Mouse (Mus musculus) heart, adult 2 months (tissue): ENCODE data around the gene Mlana. TPM values are rescaled to one million over a fixed set of nuclear protein-coding genes. Genes with fewer than 3 reads are reported as not detected.

Experiments used
- DNase-seq, 2 experiments: peaks; one replicate each; pipeline ENCODE4 v3.0.0; 2021
- H3K27ac ChIP-seq: fragments of 200-600 bp; 2 replicates; pipeline ENCODE4 v1.8.1; 2022
- H3K27me3 ChIP-seq: fragments of 200-500 bp; 2 replicates; pipeline ENCODE4 v1.6.1; 2012; ENCODE audit warnings: mild to moderate bottlenecking, low read length, inconsistent platforms, mixed read lengths; ENCODE audit not compliant: control insufficient read depth, insufficient read depth
- H3K36me3 ChIP-seq: fragments of 200-500 bp; 2 replicates; pipeline ENCODE4 v1.6.1; 2012; ENCODE audit warnings: low read length, inconsistent platforms; ENCODE audit not compliant: control insufficient read depth, insufficient read depth
- H3K4me1 ChIP-seq: fragments of 200-500 bp; 2 replicates; pipeline ENCODE4 v1.6.1; 2011; ENCODE audit warnings: low read length; ENCODE audit not compliant: control insufficient read depth, insufficient read depth
- H3K4me3 ChIP-seq: fragments of 200-600 bp; 2 replicates; pipeline ENCODE4 v1.8.1; 2022
- H3K79me2 ChIP-seq: fragments of 200-500 bp; replicated peaks from 2 replicates; pipeline ENCODE4 v1.6.1; 2012; ENCODE audit warnings: mild to moderate bottlenecking, inconsistent platforms, low read length, moderate library complexity, mixed read lengths; ENCODE audit not compliant: control insufficient read depth, insufficient read depth
- H3K9ac ChIP-seq: fragments of 200-500 bp; 2 replicates; pipeline ENCODE4 v1.6.1; 2012; ENCODE audit warnings: low read depth, mild to moderate bottlenecking, control low read depth, inconsistent platforms, low read length, mixed read lengths
- CTCF ChIP-seq: fragments of 200-600 bp; IDR thresholded peaks from 2 replicates; pipeline ENCODE4 v1.8.1; 2022; ENCODE audit warnings: antibody characterized with exemption, mild to moderate bottlenecking, moderate library complexity
- EP300 ChIP-seq: fragments of 200-500 bp; IDR thresholded peaks from 2 replicates; pipeline ENCODE4 v1.6.1; 2011; ENCODE audit warnings: low read depth, low read length, control low read depth; ENCODE audit not compliant: insufficient read depth
- POLR2A ChIP-seq: fragments of 200-500 bp; IDR thresholded peaks from 2 replicates; pipeline ENCODE4 v1.6.1; 2011; ENCODE audit warnings: mild to moderate bottlenecking, low read depth, low read length, control low read depth; ENCODE audit not compliant: insufficient read depth
- WGBS: fragments of 180-500 bp; shearing (Covaris S2); methylation state at CpG from one replicate; pipeline ENCODE4 v1.1.7; 2018; 5-methylcytosine and 5-hydroxymethylcytosine counted together
- intact Hi-C: fragments of 180-260 bp; cut with DNase I; formaldehyde crosslinking; loops from one replicate; pipeline ENCODE4 v1.15.1; 2025
- polyA plus RNA-seq: library from polyadenylated mRNA; depleted of rRNA; stranded (reverse); fragments of >200 nt; gene quantifications from 2 replicates; pipeline ENCODE4 v1.2.3, GENCODE M21; 2012
- total RNA-seq, 2 experiments: library from RNA; stranded (reverse); gene quantifications; 2 replicates each; pipeline ENCODE4 v1.2.3; 2021

The Mlana gene
- total and polyA plus RNA-seq, 3 experiments: 0.59 to 4.2 (median 1.4) TPM

- no peak overlapping the region for H3K9ac ChIP-seq
- intact Hi-C loops: no loop called here
- DNase-seq: no peak
- 62% methylated on average over 6 of the region's 6 CpGs for WGBS
- H3K79me2 ChIP-seq: no peaks in the 10 kb centered on the region
- H3K4me3 ChIP-seq: no peak overlapping the region
- H3K36me3 ChIP-seq: no peaks in the 10 kb centered on the region
- H3K4me1 ChIP-seq: no peaks in the 10 kb centered on the region; the same call in 1 of the 2 replicates
- no peaks in the 10 kb centered on the region for H3K27me3 ChIP-seq
- no peak for TF ChIP-seq EP300
- TF ChIP-seq POLR2A: no peak
- no peak overlapping the region for H3K27ac ChIP-seq
Measured at GRCm38 (mm10) chr19:29661974-29662580, 35.5 kb upstream of the Mlana start.

- H3K4me3 ChIP-seq: no peak overlapping the region
- no peaks in the 10 kb centered on the region for H3K79me2 ChIP-seq
- H3K9ac ChIP-seq: no peak overlapping the region
- no peak for DNase-seq
- intact Hi-C loops: no loop called here
- TF ChIP-seq POLR2A (no peak), EP300 (no peak), CTCF (no peak)
- H3K4me1 ChIP-seq: no peaks in the 10 kb centered on the region; the same call in 1 of the 2 replicates
- no peak overlapping the region for H3K27ac ChIP-seq
- no peaks in the 10 kb centered on the region for H3K27me3 ChIP-seq
- no peaks in the 10 kb centered on the region for H3K36me3 ChIP-seq
- WGBS: 83% methylated on average over 8 of the region's 8 CpGs
Measured at GRCm38 (mm10) chr19:29663780-29664179, 33.8 kb upstream of the Mlana start.

- WGBS: 78% methylated on average over 5 of the region's 5 CpGs
- no peak overlapping the region for H3K27ac ChIP-seq
- no peak for TF ChIP-seq EP300
- no peak for TF ChIP-seq CTCF
- TF ChIP-seq POLR2A: no peak
- intact Hi-C loops: no loop called here
- H3K4me1 ChIP-seq: no peaks in the 10 kb centered on the region; the same call in 1 of the 2 replicates
- no peaks in the 10 kb centered on the region for H3K79me2 ChIP-seq
- H3K4me3 ChIP-seq: no peak overlapping the region
- H3K27me3 ChIP-seq: no peaks in the 10 kb centered on the region
- DNase-seq: no peak
- no peak overlapping the region for H3K9ac ChIP-seq
- H3K36me3 ChIP-seq: no peaks in the 10 kb centered on the region
Measured at GRCm38 (mm10) chr19:29664934-29665333, 32.7 kb upstream of the Mlana start.

GRCm38 (mm10) chr19:29666164-29666563 is 31.5 kb upstream of the Mlana start:
- H3K79me2 ChIP-seq: no peaks in the 10 kb centered on the region
- DNase-seq: no peak
- H3K4me3 ChIP-seq: no peak overlapping the region
- intact Hi-C loops: no loop called here
- H3K4me1 ChIP-seq: no peaks in the 10 kb centered on the region; the same call in 1 of the 2 replicates
- H3K9ac ChIP-seq: no peak overlapping the region
- no peaks in the 10 kb centered on the region for H3K27me3 ChIP-seq
- H3K36me3 ChIP-seq: no peaks in the 10 kb centered on the region
- 62% methylated on average over 4 of the region's 4 CpGs for WGBS
- no peak overlapping the region for H3K27ac ChIP-seq
- TF ChIP-seq EP300 (no peak), POLR2A (no peak), CTCF (no peak)

GRCm38 (mm10) chr19:29666965-29667594 is 30.5 kb upstream of the Mlana start:
- no peaks in the 10 kb centered on the region for H3K79me2 ChIP-seq
- TF ChIP-seq CTCF (no peak), EP300 (no peak), POLR2A (no peak)
- no peaks in the 10 kb centered on the region; the same call in 1 of the 2 replicates for H3K4me1 ChIP-seq
- no peak overlapping the region for H3K9ac ChIP-seq
- intact Hi-C loops: no loop called here
- DNase-seq: no peak
- no peaks in the 10 kb centered on the region for H3K27me3 ChIP-seq
- no peaks in the 10 kb centered on the region for H3K36me3 ChIP-seq
- H3K27ac ChIP-seq: no peak overlapping the region
- no peak overlapping the region for H3K4me3 ChIP-seq
- WGBS: 48% methylated on average over 5 of the region's 5 CpGs

- no peak overlapping the region for H3K9ac ChIP-seq
- no peaks in the 10 kb centered on the region; the same call in 1 of the 2 replicates for H3K4me1 ChIP-seq
- TF ChIP-seq EP300 (no peak), CTCF (no peak), POLR2A (no peak)
- H3K79me2 ChIP-seq: no peaks in the 10 kb centered on the region
- H3K36me3 ChIP-seq: no peaks in the 10 kb centered on the region
- DNase-seq: no peak
- no peak overlapping the region for H3K27ac ChIP-seq
- H3K27me3 ChIP-seq: no peaks in the 10 kb centered on the region
- 87% methylated on average over 7 of the region's 7 CpGs for WGBS
- H3K4me3 ChIP-seq: no peak overlapping the region
- intact Hi-C loops: no loop called here
Measured at GRCm38 (mm10) chr19:29668135-29668534, 29.5 kb upstream of the Mlana start.
